Mouse (Mus musculus): ENCODE measurements around the gene Capn7. TPM values are rescaled to one million over a fixed set of nuclear protein-coding genes. Genes with fewer than 3 reads are reported as not detected.

Capn7 gene
- polyA plus RNA-seq, 1 experiment = 5.8 TPM

GRCm38 (mm10) chr14:31383470-31384050 lies 47.1 kb downstream of the Capn7 start:
- TF ChIP-seq POLR2A (IDR thresholded peaks at IDR 0.05; ENCODE audit: low read depth, low read length) (no peak), CTCF (IDR thresholded peaks at IDR 0.05; ENCODE audit: extremely low read depth, insufficient read length, insufficient replicate concordance, low read depth, low read length) (no peak)
- no peaks in the 10 kb centered on the region for H3K36me3 ChIP-seq (ENCODE audit: control insufficient read depth, insufficient read depth, low read length)
- H3K4me1 ChIP-seq (ENCODE audit: control insufficient read depth, insufficient read depth, insufficient read length, low read length) = peaks cover 8% of the 10 kb centered on the region
- no peaks in the 10 kb centered on the region for H3K27me3 ChIP-seq (ENCODE audit: control insufficient read depth, insufficient read depth, low read length)
- H3K4me3 ChIP-seq (ENCODE audit: low read depth, low read length) = no peak overlapping the region
- H3K27ac ChIP-seq (ENCODE audit: insufficient read depth, low read depth, low read length) = no peak overlapping the region
- 81% methylated on average over 11 of the region's 11 CpGs for WGBS

- no peaks in the 10 kb centered on the region for H3K27me3 ChIP-seq (ENCODE audit: control insufficient read depth, insufficient read depth, low read length)
- no peak overlapping the region for H3K4me3 ChIP-seq (ENCODE audit: low read depth, low read length)
- no peaks in the 10 kb centered on the region for H3K36me3 ChIP-seq (ENCODE audit: control insufficient read depth, insufficient read depth, low read length)
- TF ChIP-seq POLR2A (IDR thresholded peaks at IDR 0.05; ENCODE audit: low read depth, low read length) = no peak
- TF ChIP-seq CTCF (IDR thresholded peaks at IDR 0.05; ENCODE audit: extremely low read depth, insufficient read length, insufficient replicate concordance, low read depth, low read length) = no peak
- WGBS = 65% methylated on average over 13 of the region's 13 CpGs
- no peak overlapping the region for H3K27ac ChIP-seq (ENCODE audit: insufficient read depth, low read depth, low read length)
- peaks cover 8% of the 10 kb centered on the region for H3K4me1 ChIP-seq (ENCODE audit: control insufficient read depth, insufficient read depth, insufficient read length, low read length)
These were observed 48.2 kb downstream of the Capn7 start for GRCm38 (mm10) chr14:31384366-31385323.

GRCm38 (mm10) chr14:31385406-31385805 lies 49.0 kb downstream of the Capn7 start:
- no peak overlapping the region for H3K4me3 ChIP-seq (ENCODE audit: low read depth, low read length)
- H3K27me3 ChIP-seq (ENCODE audit: control insufficient read depth, insufficient read depth, low read length) = no peaks in the 10 kb centered on the region
- H3K4me1 ChIP-seq (ENCODE audit: control insufficient read depth, insufficient read depth, insufficient read length, low read length) = peaks cover 8% of the 10 kb centered on the region
- no peak overlapping the region for H3K27ac ChIP-seq (ENCODE audit: insufficient read depth, low read depth, low read length)
- no peaks in the 10 kb centered on the region for H3K36me3 ChIP-seq (ENCODE audit: control insufficient read depth, insufficient read depth, low read length)
- TF ChIP-seq POLR2A (IDR thresholded peaks at IDR 0.05; ENCODE audit: low read depth, low read length) = no peak
- TF ChIP-seq CTCF (IDR thresholded peaks at IDR 0.05; ENCODE audit: extremely low read depth, insufficient read length, insufficient replicate concordance, low read depth, low read length) = no peak
- 89% methylated on average over 5 of the region's 5 CpGs for WGBS

- TF ChIP-seq CTCF (IDR thresholded peaks at IDR 0.05; ENCODE audit: extremely low read depth, insufficient read length, insufficient replicate concordance, low read depth, low read length) = peak; percentile 91
- no peak for TF ChIP-seq POLR2A (IDR thresholded peaks at IDR 0.05; ENCODE audit: low read depth, low read length)
- Histone ChIP-seq H3K27ac (ENCODE audit: insufficient read depth, low read depth, low read length) (peak overlapping the region; percentile 5; the same call in 1 of the 2 replicates), H3K36me3 (ENCODE audit: control insufficient read depth, insufficient read depth, low read length) (no peaks in the 10 kb centered on the region), H3K27me3 (ENCODE audit: control insufficient read depth, insufficient read depth, low read length) (no peaks in the 10 kb centered on the region), H3K4me3 (ENCODE audit: low read depth, low read length) (no peak overlapping the region), H3K4me1 (ENCODE audit: control insufficient read depth, insufficient read depth, insufficient read length, low read length) (peaks cover 8% of the 10 kb centered on the region)
- 39% methylated on average over 13 of the region's 13 CpGs for WGBS
These were observed 49.7 kb downstream of the Capn7 start for GRCm38 (mm10) chr14:31385977-31386697.

GRCm38 (mm10) chr14:31387301-31387981 lies 51.0 kb downstream of the Capn7 start:
- 74% methylated on average over 11 of the region's 11 CpGs for WGBS
- TF ChIP-seq CTCF (IDR thresholded peaks at IDR 0.05; ENCODE audit: extremely low read depth, insufficient read length, insufficient replicate concordance, low read depth, low read length) (no peak), POLR2A (IDR thresholded peaks at IDR 0.05; ENCODE audit: low read depth, low read length) (no peak)
- H3K27ac ChIP-seq (ENCODE audit: insufficient read depth, low read depth, low read length) = no peak overlapping the region

GRCm38 (mm10) chr14:31388086-31388872 lies 51.8 kb downstream of the Capn7 start:
- Histone ChIP-seq H3K4me3 (ENCODE audit: low read depth, low read length) (no peak overlapping the region), H3K36me3 (ENCODE audit: control insufficient read depth, insufficient read depth, low read length) (no peaks in the 10 kb centered on the region), H3K27ac (ENCODE audit: insufficient read depth, low read depth, low read length) (no peak overlapping the region), H3K4me1 (ENCODE audit: control insufficient read depth, insufficient read depth, insufficient read length, low read length) (peaks cover 8% of the 10 kb centered on the region), H3K27me3 (ENCODE audit: control insufficient read depth, insufficient read depth, low read length) (no peaks in the 10 kb centered on the region)
- WGBS = 83% methylated on average over 13 of the region's 13 CpGs
- TF ChIP-seq POLR2A (IDR thresholded peaks at IDR 0.05; ENCODE audit: low read depth, low read length) = no peak
- no peak for TF ChIP-seq CTCF (IDR thresholded peaks at IDR 0.05; ENCODE audit: extremely low read depth, insufficient read length, insufficient replicate concordance, low read depth, low read length)

More at GRCm38 (mm10) chr14:31387301-31387981, 51.0 kb downstream of the Capn7 start:
- Histone ChIP-seq H3K36me3 (ENCODE audit: control insufficient read depth, insufficient read depth, low read length) (no peaks in the 10 kb centered on the region), H3K4me1 (ENCODE audit: control insufficient read depth, insufficient read depth, insufficient read length, low read length) (peaks cover 8% of the 10 kb centered on the region), H3K4me3 (ENCODE audit: low read depth, low read length) (no peak overlapping the region), H3K27me3 (ENCODE audit: control insufficient read depth, insufficient read depth, low read length) (no peaks in the 10 kb centered on the region)

Measured in small intestine, adult 2 months (tissue).